Mouse (Mus musculus) thymus, adult 18-20 months (tissue): ENCODE data around the gene Pih1h3b.

ENCODE experiments used
- DNase-seq, 2 experiments: peaks; one replicate each; pipeline ENCODE4 v3.0.0; 2022; ENCODE audit warnings: mixed read lengths in 2 of 2

The Pih1h3b gene

GRCm38 (mm10) chrX:140062135-140062975 lies at the start of gene Pih1h3b, which contains the start of gene Nup62cl:
Pih1h3b (plus strand) TSS chrX:140062879.
Nup62cl (minus strand) TSS chrX:140062712.
- no peak for DNase-seq

- no peak for DNase-seq
These were observed 1.5 kb upstream of the Pih1h3b start for GRCm38 (mm10) chrX:140060886-140061874.

GRCm38 (mm10) chrX:140082535-140082934 lies 19.9 kb downstream of the Pih1h3b start:
- no peak for DNase-seq

- DNase-seq = no peak
These were observed 31.4 kb downstream of the Pih1h3b start for GRCm38 (mm10) chrX:140094066-140094465.
